Mouse (Mus musculus): ENCODE data around the gene Fbxl17.
A peak's percentile ranks its signal among the peaks of the same experiment; 100 is the strongest.

Fbxl17 gene

GRCm38 (mm10) chr17:63025238-63025637 lies 474.6 kb downstream of the Fbxl17 start:
- DNase-seq = peak; percentile 44

GRCm38 (mm10) chr17:63017605-63018167 lies 482.1 kb downstream of the Fbxl17 start:
- no peak for DNase-seq

- DNase-seq = no peak
These were observed 487.3 kb downstream of the Fbxl17 start for GRCm38 (mm10) chr17:63012571-63012923.

- peak; percentile 90 for DNase-seq
These were observed 487.8 kb downstream of the Fbxl17 start for GRCm38 (mm10) chr17:63011893-63012570.

GRCm38 (mm10) chr17:63010830-63011229 lies 489.0 kb downstream of the Fbxl17 start:
- no peak for DNase-seq

GRCm38 (mm10) chr17:63008788-63009187 lies 491.0 kb downstream of the Fbxl17 start:
- no peak for DNase-seq

- no peak for DNase-seq
These were observed 491.5 kb downstream of the Fbxl17 start for GRCm38 (mm10) chr17:63008277-63008676.

- no peak for DNase-seq
These were observed 491.9 kb downstream of the Fbxl17 start for GRCm38 (mm10) chr17:63007876-63008275.

Data from right cerebral cortex, adult 18-20 months (tissue).